Mouse (Mus musculus): ENCODE results near the gene Rassf1. TPM values are rescaled to one million over a fixed set of nuclear protein-coding genes. Genes with fewer than 3 reads are reported as not detected.

The Rassf1 gene
- polyA plus RNA-seq, 1 experiment from 2014 or later: 48.0 TPM

DNA sequence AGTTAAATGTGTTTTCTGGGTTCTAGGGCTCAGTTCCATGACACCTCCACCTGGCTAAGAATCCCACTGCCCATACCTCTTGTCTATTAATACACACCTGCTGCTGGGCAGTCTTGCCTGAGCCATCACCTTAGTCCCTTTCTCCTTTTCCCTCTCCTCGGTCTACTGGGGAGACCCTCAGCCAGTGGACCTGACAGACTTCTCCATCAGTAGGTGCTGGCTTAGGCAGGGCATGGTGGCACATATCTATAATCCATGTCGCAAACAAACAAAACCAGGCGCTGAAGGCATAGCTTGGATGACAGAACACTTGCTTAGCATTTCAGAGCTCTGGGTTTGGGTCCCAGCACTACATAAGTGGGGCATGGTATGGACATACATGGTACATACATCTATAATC, 12.6 kb upstream of the Rassf1 start:
- ATAC-seq: no peak
- H3K9ac ChIP-seq (ENCODE audit: low read depth, low read length): no peak overlapping the region
- no peak for TF ChIP-seq CTCF (IDR thresholded peaks at IDR 0.05; ENCODE audit: low read depth)
- peaks cover 26% of the 10 kb centered on the region for H3K36me3 ChIP-seq (ENCODE audit: control insufficient read depth, insufficient read depth)
- H3K4me2 ChIP-seq (replicated peaks; ENCODE audit: low read depth): no peak overlapping the region
- WGBS: 94% methylated on average over 3 of the region's 3 CpGs
- H3K27me3 ChIP-seq (replicated peaks; ENCODE audit: control insufficient read depth, insufficient read depth, low read length): no peaks in the 10 kb centered on the region
- H3K4me1 ChIP-seq (replicated peaks; ENCODE audit: control insufficient read depth, insufficient read depth, low read length): peaks cover 13% of the 10 kb centered on the region
- no peak overlapping the region for H3K27ac ChIP-seq (ENCODE audit: low read depth, low read length)
- H3K4me3 ChIP-seq (ENCODE audit: low read depth, low read length): no peak overlapping the region
- H3K9me3 ChIP-seq (ENCODE audit: control insufficient read depth): no peaks in the 10 kb centered on the region

DNA sequence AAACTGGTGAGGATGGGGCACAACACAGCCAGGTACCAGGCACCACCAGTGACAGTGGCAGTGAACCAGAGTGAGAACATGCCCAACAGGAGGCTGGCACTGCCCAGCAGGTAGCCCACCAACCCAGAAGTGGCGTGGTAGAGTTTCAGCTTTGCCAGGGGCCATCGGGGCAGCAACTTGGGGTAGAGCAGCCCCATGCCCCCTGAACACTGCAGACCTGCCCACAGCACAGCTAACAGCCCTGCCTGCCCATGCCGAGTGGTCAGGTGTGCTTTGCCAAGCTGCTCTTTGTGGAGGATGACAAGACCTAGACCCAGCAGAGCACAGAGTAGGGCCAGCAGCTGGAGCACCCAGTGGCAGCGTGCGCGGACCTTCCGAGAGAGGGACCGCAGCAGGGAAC, 11.4 kb upstream of the Rassf1 start:
- no peak for ATAC-seq
- no peak for TF ChIP-seq CTCF (IDR thresholded peaks at IDR 0.05; ENCODE audit: low read depth)
- Histone ChIP-seq H3K4me2 (replicated peaks; ENCODE audit: low read depth) (no peak overlapping the region), H3K4me3 (ENCODE audit: low read depth, low read length) (no peak overlapping the region), H3K36me3 (ENCODE audit: control insufficient read depth, insufficient read depth) (peaks cover 38% of the 10 kb centered on the region), H3K9ac (ENCODE audit: low read depth, low read length) (no peak overlapping the region), H3K4me1 (replicated peaks; ENCODE audit: control insufficient read depth, insufficient read depth, low read length) (peaks cover 13% of the 10 kb centered on the region), H3K27ac (ENCODE audit: low read depth, low read length) (no peak overlapping the region), H3K9me3 (ENCODE audit: control insufficient read depth) (no peaks in the 10 kb centered on the region), H3K27me3 (replicated peaks; ENCODE audit: control insufficient read depth, insufficient read depth, low read length) (no peaks in the 10 kb centered on the region)
- WGBS: 96% methylated on average over 8 of the region's 8 CpGs

DNA sequence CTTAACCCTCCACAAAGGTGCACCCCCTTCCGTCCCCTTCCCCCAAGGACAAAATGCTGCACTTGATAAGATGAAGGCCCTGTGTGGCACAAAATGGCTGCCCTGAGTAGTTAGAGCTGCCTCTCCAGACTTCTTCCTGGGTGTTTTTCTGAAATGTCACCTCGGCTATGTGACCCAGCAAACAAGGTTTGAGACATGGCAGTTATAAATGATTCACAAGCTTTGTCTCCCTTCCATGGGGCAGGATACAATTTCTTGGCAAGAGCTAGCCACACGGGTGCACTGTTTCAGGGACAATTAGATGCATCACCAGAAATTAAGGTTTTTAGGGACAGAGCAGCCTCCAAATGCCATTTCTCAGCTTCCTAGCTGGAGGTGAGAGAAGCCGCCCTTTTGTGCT, 10.9 kb upstream of the Rassf1 start:
- H3K4me2 ChIP-seq (replicated peaks; ENCODE audit: low read depth): no peak overlapping the region
- WGBS: 61% methylated on average over 4 of the region's 4 CpGs
- peaks cover 38% of the 10 kb centered on the region for H3K36me3 ChIP-seq (ENCODE audit: control insufficient read depth, insufficient read depth)
- H3K9me3 ChIP-seq (ENCODE audit: control insufficient read depth): no peaks in the 10 kb centered on the region
- H3K27ac ChIP-seq (ENCODE audit: low read depth, low read length): no peak overlapping the region
- no peak for TF ChIP-seq CTCF (IDR thresholded peaks at IDR 0.05; ENCODE audit: low read depth)
- peaks cover 11% of the 10 kb centered on the region for H3K4me1 ChIP-seq (replicated peaks; ENCODE audit: control insufficient read depth, insufficient read depth, low read length)
- no peaks in the 10 kb centered on the region for H3K27me3 ChIP-seq (replicated peaks; ENCODE audit: control insufficient read depth, insufficient read depth, low read length)
- H3K4me3 ChIP-seq (ENCODE audit: low read depth, low read length): no peak overlapping the region
- no peak for ATAC-seq
- no peak overlapping the region for H3K9ac ChIP-seq (ENCODE audit: low read depth, low read length)

DNA sequence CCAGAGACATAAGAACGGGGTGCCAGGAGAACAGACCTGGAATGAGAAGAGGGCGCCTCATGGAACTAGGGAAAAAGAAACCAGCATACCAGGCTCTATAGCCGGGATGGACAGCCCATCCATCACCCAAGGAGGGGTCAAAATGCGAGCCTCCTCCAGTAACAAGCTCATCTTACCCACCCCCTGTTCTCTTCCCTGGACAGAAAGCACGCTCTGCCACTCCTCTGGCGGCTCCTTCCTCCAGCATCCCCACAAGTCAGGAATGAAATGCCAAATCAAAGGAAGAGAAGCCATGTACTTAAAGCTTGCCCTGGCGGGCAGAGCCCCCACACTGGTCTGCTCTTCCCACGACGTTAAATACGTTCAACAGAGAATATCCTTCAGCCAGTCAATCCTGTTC, 10.3 kb upstream of the Rassf1 start:
- Histone ChIP-seq H3K9ac (ENCODE audit: low read depth, low read length) (no peak overlapping the region), H3K4me1 (replicated peaks; ENCODE audit: control insufficient read depth, insufficient read depth, low read length) (peaks cover 6% of the 10 kb centered on the region), H3K9me3 (ENCODE audit: control insufficient read depth) (no peaks in the 10 kb centered on the region), H3K36me3 (ENCODE audit: control insufficient read depth, insufficient read depth) (peaks cover 38% of the 10 kb centered on the region), H3K4me2 (replicated peaks; ENCODE audit: low read depth) (peak overlapping the region; percentile 85), H3K27me3 (replicated peaks; ENCODE audit: control insufficient read depth, insufficient read depth, low read length) (no peaks in the 10 kb centered on the region), H3K27ac (ENCODE audit: low read depth, low read length) (no peak overlapping the region), H3K4me3 (ENCODE audit: low read depth, low read length) (peak overlapping the region; percentile 69; the same call in 1 of the 2 replicates)
- 31% methylated on average over 10 of the region's 10 CpGs for WGBS
- TF ChIP-seq CTCF (IDR thresholded peaks at IDR 0.05; ENCODE audit: low read depth): no peak
- ATAC-seq: no peak

DNA sequence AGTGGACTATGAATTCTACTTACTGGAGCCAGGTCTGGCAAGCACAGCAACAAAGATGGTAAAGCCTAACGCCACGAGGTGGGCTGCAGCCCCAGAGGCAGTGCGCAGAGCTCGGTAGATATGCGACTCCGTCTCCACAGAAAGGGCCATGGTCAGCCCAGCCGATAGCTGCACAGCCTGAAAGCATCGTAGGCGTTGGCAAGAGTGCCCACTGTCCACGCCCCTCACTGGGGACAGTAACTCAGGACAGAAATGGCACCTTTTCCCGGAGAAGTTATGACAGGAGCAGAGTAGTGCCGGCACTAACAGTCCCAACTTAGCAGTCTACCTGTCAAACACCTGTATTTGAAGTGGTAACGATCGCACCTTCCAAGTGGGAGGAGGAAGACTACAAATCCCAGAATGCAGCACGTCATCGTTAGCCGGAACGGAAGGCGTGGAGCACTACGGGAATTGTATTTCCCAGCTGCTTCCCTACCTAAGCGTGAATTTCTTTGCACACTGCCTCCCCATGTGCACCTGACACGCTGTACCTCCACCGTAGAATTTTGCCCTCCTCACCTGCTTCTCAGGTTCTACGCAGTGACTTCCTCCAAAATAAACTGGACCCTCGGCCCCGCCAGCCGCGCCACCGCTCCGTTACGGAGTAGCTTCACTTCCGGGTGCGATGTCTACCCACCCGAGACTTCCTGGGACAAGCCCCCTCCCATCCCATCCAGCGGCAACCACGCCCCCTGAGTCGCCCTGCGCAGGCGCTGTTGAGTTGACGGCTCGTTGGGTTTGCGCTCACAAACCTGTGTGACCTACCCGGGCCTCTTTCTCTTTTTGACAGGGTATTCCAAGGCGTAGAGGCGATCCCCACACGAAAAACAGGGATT, 9.6 kb upstream of the Rassf1 start, which contains the start of the genes Cyb561d2 and Nprl2:
Gene Cyb561d2, minus strand, starts transcription at position 720 of the 878 bp plus-strand sequence.
Gene Nprl2, plus strand, starts transcription at position 753 of the 878 bp plus-strand sequence.
- TF ChIP-seq CTCF (IDR thresholded peaks at IDR 0.05; ENCODE audit: low read depth): no peak; the same call in 1 of the 2 replicates
- peak; percentile 85 for ATAC-seq
- peaks cover 38% of the 10 kb centered on the region for H3K36me3 ChIP-seq (ENCODE audit: control insufficient read depth, insufficient read depth)

DNA sequence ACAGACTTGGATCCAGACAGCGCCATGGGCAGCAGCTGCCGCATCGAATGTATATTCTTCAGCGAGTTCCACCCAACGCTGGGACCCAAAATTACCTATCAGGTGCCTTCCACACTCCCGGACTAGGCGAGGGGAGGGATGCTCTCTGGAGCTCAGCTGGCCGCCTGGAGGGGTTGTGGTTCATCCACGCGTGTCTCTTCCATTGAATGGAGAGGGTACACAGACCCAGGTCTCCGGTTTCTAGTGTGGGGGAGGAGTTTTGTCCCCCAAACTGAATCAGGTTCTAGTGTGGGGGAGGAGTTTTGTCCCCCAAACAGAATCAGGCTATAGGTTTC, 9.0 kb upstream of the Rassf1 start:
- TF ChIP-seq CTCF (IDR thresholded peaks at IDR 0.05; ENCODE audit: low read depth): no peak
- no peak for ATAC-seq
- under 1% methylated on average over 11 of the region's 11 CpGs for WGBS

More for the DNA sequence above, 9.6 kb upstream of the Rassf1 start, which contains the start of the genes Cyb561d2 and Nprl2:
- no peaks in the 10 kb centered on the region for H3K9me3 ChIP-seq (ENCODE audit: control insufficient read depth)
- H3K4me2 ChIP-seq (replicated peaks; ENCODE audit: low read depth): peak within 1 kb of the TSS; percentile 85
- no peaks in the 10 kb centered on the region for H3K27me3 ChIP-seq (replicated peaks; ENCODE audit: control insufficient read depth, insufficient read depth, low read length)
- WGBS: under 1% methylated on average over 46 of the region's 46 CpGs
- peak within 1 kb of the TSS; percentile 57 for H3K9ac ChIP-seq (ENCODE audit: low read depth, low read length)
- peak within 1 kb of the TSS; percentile 69 for H3K4me3 ChIP-seq (ENCODE audit: low read depth, low read length)
- no peak within 1 kb of the TSS; the same call in 1 of the 2 replicates for H3K27ac ChIP-seq (ENCODE audit: low read depth, low read length)
- peaks cover 1% of the 10 kb centered on the region for H3K4me1 ChIP-seq (replicated peaks; ENCODE audit: control insufficient read depth, insufficient read depth, low read length)

More for the DNA sequence above, 9.0 kb upstream of the Rassf1 start:
- Histone ChIP-seq H3K27ac (ENCODE audit: low read depth, low read length) (no peak overlapping the region), H3K4me1 (replicated peaks; ENCODE audit: control insufficient read depth, insufficient read depth, low read length) (no peaks in the 10 kb centered on the region; the same call in none of the 2 replicates), H3K4me2 (replicated peaks; ENCODE audit: low read depth) (peak overlapping the region; percentile 85), H3K36me3 (ENCODE audit: control insufficient read depth, insufficient read depth) (peaks cover 38% of the 10 kb centered on the region), H3K9me3 (ENCODE audit: control insufficient read depth) (no peaks in the 10 kb centered on the region), H3K4me3 (ENCODE audit: low read depth, low read length) (peak overlapping the region; percentile 69), H3K27me3 (replicated peaks; ENCODE audit: control insufficient read depth, insufficient read depth, low read length) (no peaks in the 10 kb centered on the region), H3K9ac (ENCODE audit: low read depth, low read length) (peak overlapping the region; percentile 57)

Data from intestine, postnatal 0 days (tissue).